Mouse (Mus musculus): ENCODE data around the gene Scamp1. TPM values are rescaled to one million over a fixed set of nuclear protein-coding genes. Genes with fewer than 3 reads are reported as not detected.
A peak's percentile ranks its signal among the peaks of the same experiment; 100 is the strongest.

Scamp1 gene
- polyA plus RNA-seq, 1 experiment from 2014 or later = 74.9 TPM

GRCm38 (mm10) chr13:94271284-94271683 lies 14.4 kb downstream of the Scamp1 start:
- ChIA-PET CTCF (no interaction called here), POLR2A (no interaction called here)
- no peak for ATAC-seq
- in situ Hi-C loops (cut with MboI; ENCODE audit: low pct_unique_long_range_greater_than_20kb) = no loop called here
- no peak for TF ChIP-seq CTCF (IDR thresholded peaks at IDR 0.05)
- DNase-seq (ENCODE audit: low read depth, low spot score) = no peak
- H3K27me3 ChIP-seq = no peaks in the 10 kb centered on the region

DNA sequence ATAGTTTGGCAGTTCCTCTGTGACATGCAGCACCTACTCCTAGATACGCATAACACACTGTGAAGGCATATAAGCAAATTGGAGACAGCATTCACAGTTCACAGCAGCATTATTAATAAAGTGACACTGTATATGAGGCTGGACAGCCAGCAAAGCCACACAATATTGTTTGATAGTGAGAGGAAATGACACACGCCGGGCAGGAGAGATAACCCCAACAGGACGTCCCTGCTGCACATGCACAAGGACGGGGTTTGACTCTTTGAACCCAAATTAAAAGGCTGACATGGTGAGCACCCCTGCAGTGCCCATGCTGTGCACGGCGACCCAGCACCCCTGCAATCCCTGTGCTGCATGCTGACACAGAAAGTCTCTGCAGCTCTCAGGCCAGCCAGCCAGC lies 17.5 kb downstream of the Scamp1 start:
- no peak for TF ChIP-seq CTCF (IDR thresholded peaks at IDR 0.05)
- no peaks in the 10 kb centered on the region for H3K27me3 ChIP-seq
- in situ Hi-C loops (cut with MboI; ENCODE audit: low pct_unique_long_range_greater_than_20kb) = no loop called here
- POLR2A ChIA-PET = no interaction called here
- CTCF ChIA-PET = no interaction called here
- no peak for ATAC-seq
- DNase-seq (ENCODE audit: low read depth, low spot score) = no peak

DNA sequence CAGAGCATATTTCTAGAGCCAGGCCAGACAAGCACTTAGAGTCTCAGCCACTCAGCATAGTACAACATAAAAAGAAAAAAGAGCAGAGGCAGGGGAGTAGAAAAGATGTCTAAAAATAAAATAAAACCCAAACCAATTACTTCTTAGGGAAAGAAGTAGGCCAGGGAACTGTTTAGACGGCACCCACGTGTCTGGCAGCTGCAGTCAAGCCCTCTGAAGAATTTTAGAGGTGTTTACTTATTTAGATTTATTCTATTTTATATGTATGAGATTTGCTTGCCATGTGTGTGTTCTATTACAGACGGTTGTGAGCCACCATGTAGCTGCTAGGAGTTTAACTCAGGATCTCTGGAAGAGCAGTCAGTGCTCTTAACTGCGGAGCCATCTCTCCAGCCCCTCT lies 18.5 kb downstream of the Scamp1 start:
- ATAC-seq (no peak), DNase-seq (ENCODE audit: low read depth, low spot score) (no peak)
- ChIA-PET CTCF (interaction anchor here (1.1 kb wide), 1 partner anchor 10 kb away, joined by 3 read pairs; no protein-coding TSS in a partner anchor), POLR2A (interaction anchor here (1.4 kb wide), 1 partner anchor 10 kb away, joined by 3 read pairs; no protein-coding TSS in a partner anchor)
- in situ Hi-C loops (cut with MboI; ENCODE audit: low pct_unique_long_range_greater_than_20kb) = no loop called here
- no peaks in the 10 kb centered on the region for H3K27me3 ChIP-seq
- TF ChIP-seq CTCF (IDR thresholded peaks at IDR 0.05) = no peak

DNA sequence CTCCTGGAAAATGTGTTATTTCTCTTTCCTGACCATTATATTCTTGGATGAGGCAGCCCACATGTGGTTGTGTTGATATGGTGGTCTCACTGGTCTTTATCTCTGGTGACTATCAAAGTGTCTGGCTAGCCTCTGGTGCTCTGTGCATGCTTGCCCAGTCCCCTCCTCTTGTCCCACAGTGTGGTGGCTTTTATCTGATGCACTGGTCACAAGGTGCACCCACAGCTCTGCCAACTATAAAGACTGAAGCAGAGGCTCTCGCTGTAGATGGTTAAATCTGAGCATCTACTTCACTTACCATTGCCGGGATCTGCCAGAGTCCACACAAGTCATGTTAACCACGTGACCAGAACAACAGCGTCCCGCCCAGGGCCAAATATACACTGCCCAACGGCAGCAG lies 19.1 kb downstream of the Scamp1 start:
- CTCF ChIA-PET = no interaction called here
- POLR2A ChIA-PET = interaction anchor here (1.4 kb wide), 1 partner anchor 10 kb away, joined by 3 read pairs; no protein-coding TSS in a partner anchor
- no peak for TF ChIP-seq CTCF (IDR thresholded peaks at IDR 0.05)
- ATAC-seq (no peak), DNase-seq (ENCODE audit: low read depth, low spot score) (no peak)
- H3K27me3 ChIP-seq = no peaks in the 10 kb centered on the region
- in situ Hi-C loops (cut with MboI; ENCODE audit: low pct_unique_long_range_greater_than_20kb) = no loop called here

DNA sequence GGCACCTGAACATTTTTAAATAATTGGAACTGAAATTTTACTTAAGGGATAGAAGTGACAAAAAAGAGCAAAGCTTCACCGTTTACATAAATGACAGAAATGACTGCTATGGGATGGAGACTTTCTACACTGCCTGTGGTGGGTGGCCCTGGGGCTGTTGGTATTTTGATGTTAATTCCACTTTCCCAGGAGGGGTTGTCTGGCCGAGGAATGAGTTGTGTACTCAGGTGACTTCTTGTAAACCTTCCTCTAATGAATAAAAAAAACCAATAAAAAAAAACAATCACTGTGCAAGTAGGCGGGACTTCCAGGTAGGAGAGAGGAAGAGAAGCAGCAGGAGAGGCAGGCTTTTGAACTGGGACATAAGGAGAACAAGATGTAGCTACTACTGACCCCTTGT lies 20.4 kb downstream of the Scamp1 start:
- ATAC-seq (no peak), DNase-seq (ENCODE audit: low read depth, low spot score) (no peak)
- no peaks in the 10 kb centered on the region for H3K27me3 ChIP-seq
- in situ Hi-C loops (cut with MboI; ENCODE audit: low pct_unique_long_range_greater_than_20kb) = no loop called here
- ChIA-PET POLR2A (interaction anchor here (0.7 kb wide), 1 partner anchor 165 kb away, joined by 4 read pairs; no protein-coding TSS in a partner anchor), CTCF (no interaction called here)
- no peak for TF ChIP-seq CTCF (IDR thresholded peaks at IDR 0.05)

DNA sequence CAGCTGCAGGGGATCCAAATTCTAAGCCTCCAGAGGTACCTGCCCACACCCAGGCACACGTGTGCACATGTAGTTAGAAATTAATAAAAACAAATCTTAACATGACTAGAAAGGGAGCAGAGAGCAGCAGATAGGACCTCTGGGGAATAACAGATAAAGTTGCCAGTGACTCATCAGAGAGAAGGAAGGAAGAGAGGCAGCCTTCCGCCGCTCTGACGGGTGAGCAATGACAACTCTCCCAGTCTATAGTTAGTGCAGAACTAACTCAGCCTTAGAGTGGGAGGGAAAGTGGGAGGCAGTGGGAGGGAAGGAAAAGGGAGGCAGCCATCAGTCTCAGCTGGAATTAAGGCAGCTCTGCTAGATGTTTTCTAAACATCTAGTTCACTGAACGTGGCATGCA lies 21.7 kb downstream of the Scamp1 start:
- no peak for DNase-seq (ENCODE audit: low read depth, low spot score)
- no peak for TF ChIP-seq CTCF (IDR thresholded peaks at IDR 0.05)
- peak; percentile 44 for ATAC-seq
- in situ Hi-C loops (cut with MboI; ENCODE audit: low pct_unique_long_range_greater_than_20kb) = no loop called here
- no peaks in the 10 kb centered on the region for H3K27me3 ChIP-seq
- CTCF ChIA-PET = interaction anchor here (1.2 kb wide), 1 partner anchor 15 kb away, joined by 3 read pairs; no protein-coding TSS in a partner anchor
- POLR2A ChIA-PET = no interaction called here

DNA sequence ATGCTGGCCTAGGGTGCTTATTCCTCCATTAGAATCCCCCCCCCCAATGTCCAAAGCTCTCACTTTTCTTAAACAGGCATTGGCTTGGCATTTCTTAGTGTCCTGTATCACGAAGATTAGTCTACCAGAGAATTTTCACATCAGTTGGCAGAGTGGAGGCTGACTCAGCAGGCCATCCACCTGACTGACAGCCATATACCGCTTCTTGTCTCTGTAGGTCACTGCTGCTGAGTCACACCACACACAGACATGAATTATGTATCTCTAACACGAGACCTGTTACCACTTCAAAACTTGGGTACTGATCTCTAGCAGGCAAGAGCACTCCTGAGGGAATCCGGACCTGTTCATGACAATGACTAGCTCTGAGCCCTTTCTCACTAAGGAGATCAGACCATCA lies 23.1 kb downstream of the Scamp1 start:
- ATAC-seq (peak; percentile 28), DNase-seq (ENCODE audit: low read depth, low spot score) (no peak)
- in situ Hi-C loops (cut with MboI; ENCODE audit: low pct_unique_long_range_greater_than_20kb) = no loop called here
- no peaks in the 10 kb centered on the region for H3K27me3 ChIP-seq
- ChIA-PET CTCF (interaction anchor here (0.8 to 1.1 kb wide), 3 partner anchors 12 to 470 kb away, joined by 3 read pairs; no protein-coding TSS in a partner anchor), POLR2A (interaction anchor here (0.6 to 0.8 kb wide), 3 partner anchors 14 to 824 kb away, joined by 4 read pairs; no protein-coding TSS in a partner anchor)
- no peak for TF ChIP-seq CTCF (IDR thresholded peaks at IDR 0.05)

DNA sequence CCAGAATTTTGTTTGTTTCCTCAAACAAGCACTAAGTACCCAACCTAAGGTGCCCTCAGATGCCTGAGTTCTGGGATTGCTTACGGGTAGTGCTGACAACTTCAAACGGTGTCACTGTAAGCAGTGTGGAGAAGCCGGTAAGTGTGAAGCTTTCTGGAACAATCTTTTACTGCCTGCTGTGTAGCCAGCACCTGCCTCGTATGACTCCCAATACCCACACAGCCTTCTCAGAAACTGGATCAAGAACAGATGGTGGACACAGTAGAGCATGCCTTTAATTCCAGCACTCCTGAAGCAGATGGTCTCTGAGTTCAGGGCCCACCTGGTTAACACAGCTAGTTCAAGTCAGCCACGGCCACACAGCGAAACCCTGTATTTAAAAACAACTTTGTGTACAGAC lies 24.0 kb downstream of the Scamp1 start:
- POLR2A ChIA-PET = interaction anchor here (0.8 kb wide), 1 partner anchor 17 kb away, joined by 4 read pairs; no protein-coding TSS in a partner anchor

GRCm38 (mm10) chr13:94260961-94261360 lies 24.7 kb downstream of the Scamp1 start:
- ChIA-PET CTCF (no interaction called here), POLR2A (no interaction called here)

More for the DNA sequence above, 24.0 kb downstream of the Scamp1 start:
- ATAC-seq (no peak), DNase-seq (ENCODE audit: low read depth, low spot score) (no peak)
- in situ Hi-C loops (cut with MboI; ENCODE audit: low pct_unique_long_range_greater_than_20kb) = no loop called here
- CTCF ChIA-PET = interaction anchor here (0.8 to 1.1 kb wide), 3 partner anchors 13 to 469 kb away, joined by 3 read pairs; no protein-coding TSS in a partner anchor
- TF ChIP-seq CTCF (IDR thresholded peaks at IDR 0.05) = no peak
- H3K27me3 ChIP-seq = no peaks in the 10 kb centered on the region

GRCm38 (mm10) chr13:94259210-94259609 lies 26.4 kb downstream of the Scamp1 start:
- CTCF ChIA-PET = no interaction called here

More at GRCm38 (mm10) chr13:94260961-94261360, 24.7 kb downstream of the Scamp1 start:
- H3K27me3 ChIP-seq = no peaks in the 10 kb centered on the region
- no peak for DNase-seq (ENCODE audit: low read depth, low spot score)
- ATAC-seq = no peak
- in situ Hi-C loops (cut with MboI; ENCODE audit: low pct_unique_long_range_greater_than_20kb) = no loop called here
- TF ChIP-seq CTCF (IDR thresholded peaks at IDR 0.05) = no peak

GRCm38 (mm10) chr13:94258530-94258929 lies 27.1 kb downstream of the Scamp1 start:
- no peak for TF ChIP-seq CTCF (IDR thresholded peaks at IDR 0.05)
- POLR2A ChIA-PET = no interaction called here
- H3K27me3 ChIP-seq = no peaks in the 10 kb centered on the region
- in situ Hi-C loops (cut with MboI; ENCODE audit: low pct_unique_long_range_greater_than_20kb) = no loop called here
- DNase-seq (ENCODE audit: low read depth, low spot score) = no peak
- CTCF ChIA-PET = no interaction called here
- no peak for ATAC-seq

More at GRCm38 (mm10) chr13:94259210-94259609, 26.4 kb downstream of the Scamp1 start:
- TF ChIP-seq CTCF (IDR thresholded peaks at IDR 0.05) = no peak
- in situ Hi-C loops (cut with MboI; ENCODE audit: low pct_unique_long_range_greater_than_20kb) = no loop called here
- POLR2A ChIA-PET = no interaction called here
- ATAC-seq = no peak
- H3K27me3 ChIP-seq = no peaks in the 10 kb centered on the region
- no peak for DNase-seq (ENCODE audit: low read depth, low spot score)

All from Patski (cell line).